In genomic region chrX:103331125-103331858, GRCm38 (mm10) we compare ENCODE assay signal across 25 mouse cellular contexts. TPM values are rescaled to one million over a fixed set of nuclear protein-coding genes. Genes with fewer than 3 reads are reported as not detected.
"Had no signal": no experiment of that assay in that cellular context is flagged by ENCODE, and none has a peak within 500 bp of the region (broad histone marks: within the 10 kb centered on the region; RNA-seq: fewer than 3 reads in every experiment).

No protein-coding gene starts in this region.

- H3K9me3 ChIP-seq: liver, embryonic 15.5 days; lung, embryonic 15.5 days; megakaryocyte, embryonic 14.5 days; midbrain, embryonic 13.5 days; midbrain, embryonic 15.5 days; neural tube, embryonic 13.5 days; neural tube, embryonic 15.5 days had no signal

- H3K9ac ChIP-seq: liver, embryonic 15.5 days; liver, postnatal 0 days; lung, embryonic 15.5 days; midbrain, embryonic 13.5 days; midbrain, embryonic 15.5 days; neural tube, embryonic 13.5 days; neural tube, embryonic 15.5 days had no signal

- H3K27ac ChIP-seq: liver, embryonic 15.5 days; lung, embryonic 15.5 days; macrophage; midbrain, embryonic 13.5 days; midbrain, embryonic 15.5 days; neural tube, embryonic 13.5 days; neural tube, embryonic 15.5 days had no signal

- DNase-seq: liver, postnatal 0 days; lung, adult 2 months; lung, postnatal 14 days; lung, postnatal 36 days; retina, postnatal 1 day; right cerebral cortex, adult 18-20 months; spleen, adult 18-20 months; thymus, adult 18-20 months; thymus, postnatal 14 days; thymus, postnatal 36 days had no signal

- ATAC-seq: liver, postnatal 0 days; lung, postnatal 0 days; midbrain, embryonic 13.5 days; midbrain, embryonic 15.5 days had no signal

- H3K4me2 ChIP-seq: liver, embryonic 15.5 days; lung, embryonic 15.5 days; midbrain, embryonic 11.5 days; midbrain, embryonic 13.5 days; midbrain, embryonic 15.5 days; neural tube, embryonic 13.5 days; neural tube, embryonic 15.5 days had no signal

- H3K36me3 ChIP-seq: liver, embryonic 15.5 days; lung, embryonic 15.5 days; midbrain, embryonic 13.5 days; midbrain, embryonic 15.5 days; neural tube, embryonic 13.5 days; neural tube, embryonic 15.5 days had no signal

- H3K4me1 ChIP-seq: liver, embryonic 15.5 days; lung, embryonic 15.5 days; megakaryocyte, embryonic 14.5 days; midbrain, embryonic 13.5 days; midbrain, embryonic 15.5 days; neural tube, embryonic 13.5 days; neural tube, embryonic 15.5 days had no signal

- H3K4me3 ChIP-seq: liver, embryonic 15.5 days; lung, embryonic 15.5 days; megakaryocyte, embryonic 14.5 days; midbrain, embryonic 13.5 days; midbrain, embryonic 15.5 days; neural tube, embryonic 13.5 days; neural tube, embryonic 15.5 days had no signal

RNA-seq across cellular contexts. Expression of gene Cdx4, which starts 10.1 kb away (rescaled TPM):
- polyA plus RNA-seq: liver, embryonic 15.5 days; liver, postnatal 0 days; lung, adult 2 months; lung, embryonic 15.5 days; lung, postnatal 0 days; macrophage; midbrain, embryonic 11.5 days; midbrain, embryonic 13.5 days; midbrain, embryonic 15.5 days; midbrain, postnatal 0 days; neural tube, embryonic 11.5 days; neural tube, embryonic 13.5 days; neural tube, embryonic 15.5 days; stomach, embryonic 14.5 days; stomach, embryonic 16.5 days; thymus, postnatal 0 days had no signal

RNA-seq across cellular contexts. Expression of gene Chic1, which starts 25.0 kb away (rescaled TPM):
- polyA plus RNA-seq: macrophage had no signal
